In the genomic region with DNA sequence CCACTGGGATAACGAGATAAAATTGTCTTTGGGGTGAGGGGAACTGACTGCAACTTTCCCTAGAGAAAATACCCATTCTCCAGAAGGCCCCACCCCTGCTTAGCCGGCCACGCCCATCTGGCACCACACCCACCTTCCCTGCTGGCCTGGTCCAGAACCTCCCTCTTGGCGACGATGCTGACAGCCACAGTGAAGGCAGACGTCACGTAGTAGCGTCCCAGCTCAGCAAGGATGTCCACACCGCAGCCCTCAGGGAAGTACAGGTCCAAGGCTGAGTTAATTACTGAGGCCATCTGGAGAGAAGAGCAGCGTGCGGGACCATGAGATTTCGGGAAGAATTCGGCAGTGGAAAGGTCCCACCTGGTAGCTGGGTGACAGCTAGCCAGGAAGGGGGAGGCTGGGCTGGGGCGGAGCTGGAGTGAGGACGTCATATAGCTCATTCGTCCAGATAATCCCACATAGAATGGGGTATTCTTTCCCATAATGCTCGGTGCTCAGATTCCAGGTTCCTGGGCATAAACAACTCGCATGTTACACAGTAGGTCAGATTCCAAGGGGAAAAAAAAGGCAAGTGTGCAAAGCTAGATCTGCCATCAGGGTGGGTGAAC, we compare ENCODE assay signal across 8 mouse cellular contexts. TPM values are rescaled to one million over a fixed set of nuclear protein-coding genes. Genes with fewer than 3 reads are reported as not detected.
DNase-seq lines count a peak whose midpoint lies in the region; ATAC-seq and TF ChIP-seq lines count a peak whose summit lies in the region.

No protein-coding gene starts in this region.

- DNase-seq in kidney, adult 2 months = no peak
- DNase-seq in brain, adult 2 months (ENCODE audit: low read depth, low spot score) = peak; percentile 36
- no peak for DNase-seq in thymus, postnatal 25 days
- DNase-seq in ovary, postnatal 10 days (ENCODE audit: low spot score) = no peak
- DNase-seq in gastrocnemius, postnatal 4 days (ENCODE audit: low spot score in 2 of 2) = no peak

- H3K9me3 ChIP-seq in kidney, embryonic 14.5 days (ENCODE audit: control insufficient read depth, low read length) = no peaks in the 10 kb centered on the region
- no peaks in the 10 kb centered on the region for H3K9me3 ChIP-seq in heart, embryonic 16.5 days (replicated peaks; ENCODE audit: control insufficient read depth, low read length)
- H3K9me3 ChIP-seq in midbrain, embryonic 12.5 days = no peaks in the 10 kb centered on the region

- TF ChIP-seq CTCF in kidney, adult 2 months (conservative IDR thresholded peaks at IDR 0.05; ENCODE audit: insufficient read depth, insufficient read length, low read depth, low read length) = no peak

- 19% methylated on average over 18 of the region's 18 CpGs for WGBS in kidney, embryonic 14.5 days
- 29% methylated on average over 18 of the region's 18 CpGs for WGBS in kidney, adult 2 months
- 15% methylated on average over 18 of the region's 18 CpGs for WGBS in heart, embryonic 16.5 days
- 20% methylated on average over 18 of the region's 18 CpGs for WGBS in midbrain, embryonic 12.5 days

- peak overlapping the region; percentile 13; the same call in 1 of the 2 replicates for H3K4me2 ChIP-seq in kidney, embryonic 14.5 days (replicated peaks; ENCODE audit: low read depth, low read length)
- peak overlapping the region; percentile 44 for H3K4me2 ChIP-seq in heart, embryonic 16.5 days (ENCODE audit: low read depth, low read length)
- H3K4me2 ChIP-seq in midbrain, embryonic 12.5 days (replicated peaks) = no peak overlapping the region

- no peak for TF ChIP-seq POLR2A in kidney, adult 2 months (IDR thresholded peaks at IDR 0.05; ENCODE audit: low read depth, low read length)

- no peak overlapping the region for H3K27ac ChIP-seq in kidney, embryonic 14.5 days (ENCODE audit: low read depth, low read length)
- no peak overlapping the region for H3K27ac ChIP-seq in kidney, adult 2 months (ENCODE audit: insufficient read depth, low read depth, low read length)
- no peak overlapping the region for H3K27ac ChIP-seq in heart, embryonic 16.5 days (ENCODE audit: low read length)
- no peak overlapping the region for H3K27ac ChIP-seq in midbrain, embryonic 12.5 days (replicated peaks)

- H3K27me3 ChIP-seq in kidney, embryonic 14.5 days (ENCODE audit: control insufficient read depth, insufficient read depth, low read length) = no peaks in the 10 kb centered on the region
- no peaks in the 10 kb centered on the region for H3K27me3 ChIP-seq in kidney, adult 2 months (replicated peaks; ENCODE audit: control insufficient read depth, insufficient read depth, low read length)
- H3K27me3 ChIP-seq in heart, embryonic 16.5 days (ENCODE audit: control insufficient read depth, insufficient read depth, low read length) = 0 out of 2 replicates have a peak, but pooled peaks cover 2% of the 10 kb centered on the region
- H3K27me3 ChIP-seq in midbrain, embryonic 12.5 days = peaks cover 5% of the 10 kb centered on the region; the same call in 1 of the 2 replicates

- H3K9ac ChIP-seq in kidney, embryonic 14.5 days (ENCODE audit: low read depth, low read length) = no peak overlapping the region
- peak overlapping the region; percentile 9; the same call in 1 of the 2 replicates for H3K9ac ChIP-seq in heart, embryonic 16.5 days (ENCODE audit: low read length)
- 0 out of 2 replicates have a peak overlapping the region, but pooled peaks have one; percentile 6 for H3K9ac ChIP-seq in midbrain, embryonic 12.5 days (replicated peaks)

- no peaks in the 10 kb centered on the region for H3K4me1 ChIP-seq in kidney, embryonic 14.5 days (ENCODE audit: control insufficient read depth, insufficient read depth, low read length)
- H3K4me1 ChIP-seq in kidney, adult 2 months (ENCODE audit: control insufficient read depth, insufficient read depth, low read length) = no peaks in the 10 kb centered on the region
- H3K4me1 ChIP-seq in heart, embryonic 16.5 days (ENCODE audit: control insufficient read depth, insufficient read depth, low read length) = 0 out of 2 replicates have a peak, but pooled peaks cover 4% of the 10 kb centered on the region
- H3K4me1 ChIP-seq in midbrain, embryonic 12.5 days = peaks cover 6% of the 10 kb centered on the region; the same call in 1 of the 2 replicates

- H3K4me3 ChIP-seq in kidney, embryonic 14.5 days (ENCODE audit: low read length) = no peak overlapping the region
- no peak overlapping the region for H3K4me3 ChIP-seq in kidney, adult 2 months (ENCODE audit: insufficient read depth, low read depth, low read length)
- H3K4me3 ChIP-seq in heart, embryonic 16.5 days (ENCODE audit: low read length) = no peak overlapping the region
- H3K4me3 ChIP-seq in midbrain, embryonic 12.5 days = no peak overlapping the region

- no peak for ATAC-seq in kidney, embryonic 14.5 days (ENCODE audit: low FRiP score, low TSS enrichment)
- ATAC-seq in heart, embryonic 16.5 days (replicated peaks; ENCODE audit: extremely low read depth, insufficient read depth, low FRiP score) = no peak
- ATAC-seq in midbrain, embryonic 12.5 days (ENCODE audit: low FRiP score, low read depth) = no peak

- H3K36me3 ChIP-seq in kidney, embryonic 14.5 days (ENCODE audit: control insufficient read depth, insufficient read depth, low read length) = no peaks in the 10 kb centered on the region
- H3K36me3 ChIP-seq in kidney, adult 2 months (ENCODE audit: control insufficient read depth, insufficient read depth, low read length) = no peaks in the 10 kb centered on the region
- no peaks in the 10 kb centered on the region; the same call in 1 of the 2 replicates for H3K36me3 ChIP-seq in heart, embryonic 16.5 days (ENCODE audit: control insufficient read depth, insufficient read depth)
- no peaks in the 10 kb centered on the region for H3K36me3 ChIP-seq in midbrain, embryonic 12.5 days

RNA-seq across cellular contexts. Expression of a gene that starts 14.8 kb away (rescaled TPM):
- polyA plus RNA-seq in kidney, embryonic 14.5 days (2014; fragmentation: Nextera tagmentation; extraction: Ambion mirVana) = 16.0 and 17.0 TPM in 2 replicates
- 14.0 and 14.7 TPM in 2 replicates for polyA plus RNA-seq in kidney, adult 2 months (2012; rRNA removed)
- 7.6 and 8.9 TPM in 2 replicates for polyA plus RNA-seq in heart, embryonic 16.5 days (2015; fragmentation: Nextera tagmentation; extraction: Ambion mirVana)
- polyA plus RNA-seq in midbrain, embryonic 12.5 days (2016; fragmentation: Nextera tagmentation; extraction: Ambion mirVana) = 16.4 and 16.9 TPM in 2 replicates
- total RNA-seq in gastrocnemius, postnatal 4 days (2021) = 1 to 10 TPM; 7.0 to 7.2 TPM

RNA-seq across cellular contexts. Expression of a gene that starts 44.3 kb away (rescaled TPM):
- polyA plus RNA-seq in kidney, embryonic 14.5 days (2014; fragmentation: Nextera tagmentation; extraction: Ambion mirVana) = 152 and 171 TPM in 2 replicates
- 91.4 and 110 TPM in 2 replicates for polyA plus RNA-seq in kidney, adult 2 months (2012; rRNA removed)
- 166 and 168 TPM in 2 replicates for polyA plus RNA-seq in heart, embryonic 16.5 days (2015; fragmentation: Nextera tagmentation; extraction: Ambion mirVana)
- 136 and 138 TPM in 2 replicates for polyA plus RNA-seq in midbrain, embryonic 12.5 days (2016; fragmentation: Nextera tagmentation; extraction: Ambion mirVana)
- total RNA-seq in gastrocnemius, postnatal 4 days (2021) = 10 to 100 TPM; 58.2 to 67.2 TPM
